Mouse (Mus musculus): Measurements from ENCODE around the gene Cdc14a. TPM values are rescaled to one million over a fixed set of nuclear protein-coding genes. Genes with fewer than 3 reads are reported as not detected.

The Cdc14a gene
- polyA plus RNA-seq, 1 experiment from 2014 or later: 16.0 TPM

- Histone ChIP-seq H3K27ac (no peak overlapping the region), H3K4me1 (replicated peaks) (no peaks in the 10 kb centered on the region), H3K4me2 (no peak overlapping the region), H3K9ac (replicated peaks) (no peak overlapping the region), H3K36me3 (no peaks in the 10 kb centered on the region), H3K27me3 (no peaks in the 10 kb centered on the region), H3K9me3 (no peaks in the 10 kb centered on the region), H3K4me3 (replicated peaks) (no peak overlapping the region)
- WGBS: 76% methylated on average over 4 of the region's 4 CpGs
- no peak for ATAC-seq (ENCODE audit: insufficient number of reproducible peaks, insufficient read depth, low FRiP score, low TSS enrichment, low read depth)
Measured at GRCm38 (mm10) chr3:116236856-116237255, 187.0 kb downstream of the Cdc14a start.

DNA sequence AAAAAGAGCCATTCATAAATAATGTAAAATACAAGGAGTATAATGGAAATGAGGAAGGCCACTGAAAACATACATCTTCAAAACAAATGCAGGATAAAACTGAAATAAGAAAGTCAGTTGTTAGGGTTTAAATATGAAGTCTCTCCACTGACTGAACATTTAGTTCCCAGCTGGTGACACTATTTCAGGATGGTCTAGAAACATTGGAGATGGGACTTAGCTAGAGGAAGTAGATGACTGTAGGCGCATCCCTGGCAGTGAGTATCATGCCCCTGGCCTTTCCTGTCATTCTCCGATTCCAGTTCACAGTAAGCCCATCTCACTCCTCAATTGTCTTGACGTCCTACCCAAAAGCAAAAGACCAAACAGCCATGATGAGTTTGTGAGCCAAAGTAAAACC, 190.3 kb downstream of the Cdc14a start:
- Histone ChIP-seq H3K27ac (no peak overlapping the region), H3K9me3 (no peaks in the 10 kb centered on the region), H3K4me3 (replicated peaks) (no peak overlapping the region), H3K27me3 (no peaks in the 10 kb centered on the region), H3K4me1 (replicated peaks) (peaks cover 9% of the 10 kb centered on the region), H3K4me2 (no peak overlapping the region), H3K9ac (replicated peaks) (no peak overlapping the region), H3K36me3 (no peaks in the 10 kb centered on the region)
- 91% methylated on average over 3 of the region's 3 CpGs for WGBS
- ATAC-seq (ENCODE audit: insufficient number of reproducible peaks, insufficient read depth, low FRiP score, low TSS enrichment, low read depth): no peak

DNA sequence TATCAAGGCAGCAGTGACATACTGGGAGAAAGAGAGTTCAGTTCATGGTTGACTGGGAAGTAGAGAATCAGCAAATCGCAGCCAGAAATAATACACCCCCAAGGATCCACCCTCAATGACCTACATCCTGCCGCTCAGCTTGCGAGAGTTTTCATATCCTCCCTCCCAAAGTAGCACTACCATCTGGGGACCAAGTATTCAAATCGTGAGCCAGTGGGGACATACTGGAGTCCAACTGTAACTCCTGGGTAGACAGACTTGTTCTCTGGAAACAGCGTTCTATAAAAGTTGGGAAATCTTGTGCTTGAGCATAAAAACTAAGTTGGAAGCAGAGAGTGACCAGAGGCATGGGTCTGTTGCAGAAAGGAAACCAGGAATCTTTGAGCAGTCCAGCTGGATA, 191.1 kb downstream of the Cdc14a start:
- Histone ChIP-seq H3K27ac (no peak overlapping the region), H3K9ac (replicated peaks) (no peak overlapping the region), H3K4me1 (replicated peaks) (peaks cover 17% of the 10 kb centered on the region), H3K4me3 (replicated peaks) (no peak overlapping the region), H3K36me3 (no peaks in the 10 kb centered on the region), H3K4me2 (no peak overlapping the region), H3K27me3 (no peaks in the 10 kb centered on the region), H3K9me3 (no peaks in the 10 kb centered on the region)
- 80% methylated on average over 5 of the region's 5 CpGs for WGBS
- no peak for ATAC-seq (ENCODE audit: insufficient number of reproducible peaks, insufficient read depth, low FRiP score, low TSS enrichment, low read depth)

DNA sequence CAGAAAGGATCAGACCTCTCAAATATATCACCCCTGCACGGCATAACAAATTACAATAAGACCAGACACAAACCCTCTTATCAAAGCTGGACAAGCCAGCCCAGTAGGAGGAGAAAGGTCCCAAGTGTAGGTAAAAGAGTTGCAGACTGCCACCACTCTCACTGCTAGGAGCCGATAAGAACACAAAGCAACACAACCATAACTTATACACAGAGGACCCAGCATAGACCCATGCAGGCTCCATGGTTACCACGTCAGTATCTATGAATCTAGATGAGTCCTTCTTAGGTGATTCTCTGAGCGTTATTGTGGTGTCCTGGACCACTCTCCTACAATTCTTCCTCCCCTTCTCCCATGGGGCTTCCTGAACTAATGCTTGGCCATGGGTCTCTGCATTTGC, 194.5 kb downstream of the Cdc14a start:
- no peak for ATAC-seq (ENCODE audit: insufficient number of reproducible peaks, insufficient read depth, low FRiP score, low TSS enrichment, low read depth)
- Histone ChIP-seq H3K27ac (no peak overlapping the region), H3K4me3 (replicated peaks) (no peak overlapping the region), H3K4me2 (no peak overlapping the region), H3K4me1 (replicated peaks) (peaks cover 19% of the 10 kb centered on the region), H3K36me3 (no peaks in the 10 kb centered on the region), H3K9me3 (no peaks in the 10 kb centered on the region), H3K27me3 (no peaks in the 10 kb centered on the region), H3K9ac (replicated peaks) (no peak overlapping the region)
- WGBS: 85% methylated on average over 4 of the region's 4 CpGs

DNA sequence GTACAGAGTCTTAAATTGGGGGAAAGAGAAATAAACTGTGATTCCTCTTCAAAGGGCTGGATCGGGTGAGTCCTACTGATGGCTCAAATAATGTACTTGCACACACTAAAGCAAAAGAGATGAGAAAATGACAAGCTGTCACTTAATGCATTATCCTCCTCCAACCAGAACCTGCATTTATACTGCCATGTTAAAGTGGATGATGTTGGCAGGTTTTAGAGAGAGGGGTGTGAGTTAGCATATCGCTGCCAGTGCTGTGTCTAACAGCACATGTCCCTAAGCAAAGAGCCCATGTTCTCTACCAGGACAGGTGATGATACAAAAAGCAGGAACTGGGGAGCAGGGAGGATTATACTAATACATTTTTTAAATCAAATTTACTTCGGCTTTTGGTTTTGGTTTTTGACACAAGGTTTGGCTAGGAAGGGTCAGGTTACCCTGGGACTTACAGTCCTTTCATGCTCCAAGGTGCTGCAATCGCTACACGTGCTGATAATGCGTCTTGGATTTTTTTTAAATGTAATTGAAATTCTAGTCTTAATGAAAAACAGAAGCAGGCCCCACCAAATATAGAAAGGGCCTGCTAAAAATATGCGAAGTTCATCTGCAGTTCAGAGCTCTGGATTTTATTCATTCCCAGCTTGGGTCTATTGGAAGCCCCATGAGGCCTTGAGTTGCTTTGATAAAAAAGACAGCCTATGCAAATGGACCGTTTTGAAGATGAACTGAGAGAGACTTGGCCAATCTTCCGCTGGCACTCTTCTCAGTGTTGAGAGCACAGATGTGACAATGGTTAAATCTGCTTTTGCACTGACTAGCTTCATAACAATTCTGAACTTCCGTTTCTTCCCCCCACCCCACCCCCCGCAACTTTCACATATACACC, 195.2 kb downstream of the Cdc14a start:
- H3K4me1 ChIP-seq (replicated peaks): peaks cover 19% of the 10 kb centered on the region
- WGBS: 41% methylated on average over 11 of the region's 11 CpGs
- no peak overlapping the region for H3K9ac ChIP-seq (replicated peaks)
- no peaks in the 10 kb centered on the region for H3K27me3 ChIP-seq
- ATAC-seq (ENCODE audit: insufficient number of reproducible peaks, insufficient read depth, low FRiP score, low TSS enrichment, low read depth): peak; percentile 39; the same call in 1 of the 2 replicates
- H3K4me2 ChIP-seq: no peak overlapping the region
- no peaks in the 10 kb centered on the region for H3K9me3 ChIP-seq
- H3K36me3 ChIP-seq: no peaks in the 10 kb centered on the region
- H3K4me3 ChIP-seq (replicated peaks): no peak overlapping the region
- H3K27ac ChIP-seq: 0 out of 2 replicates have a peak overlapping the region, but pooled peaks have one; percentile 35

- no peak for ATAC-seq (ENCODE audit: insufficient number of reproducible peaks, insufficient read depth, low FRiP score, low TSS enrichment, low read depth)
- H3K9me3 ChIP-seq: no peaks in the 10 kb centered on the region
- WGBS: 61% methylated on average over 5 of the region's 5 CpGs
- H3K4me2 ChIP-seq: no peak overlapping the region
- H3K9ac ChIP-seq (replicated peaks): no peak overlapping the region
- H3K27me3 ChIP-seq: no peaks in the 10 kb centered on the region
- H3K4me3 ChIP-seq (replicated peaks): no peak overlapping the region
- H3K4me1 ChIP-seq (replicated peaks): peaks cover 19% of the 10 kb centered on the region
- H3K36me3 ChIP-seq: no peaks in the 10 kb centered on the region
- no peak overlapping the region for H3K27ac ChIP-seq
Measured at GRCm38 (mm10) chr3:116227383-116227782, 196.4 kb downstream of the Cdc14a start.

DNA sequence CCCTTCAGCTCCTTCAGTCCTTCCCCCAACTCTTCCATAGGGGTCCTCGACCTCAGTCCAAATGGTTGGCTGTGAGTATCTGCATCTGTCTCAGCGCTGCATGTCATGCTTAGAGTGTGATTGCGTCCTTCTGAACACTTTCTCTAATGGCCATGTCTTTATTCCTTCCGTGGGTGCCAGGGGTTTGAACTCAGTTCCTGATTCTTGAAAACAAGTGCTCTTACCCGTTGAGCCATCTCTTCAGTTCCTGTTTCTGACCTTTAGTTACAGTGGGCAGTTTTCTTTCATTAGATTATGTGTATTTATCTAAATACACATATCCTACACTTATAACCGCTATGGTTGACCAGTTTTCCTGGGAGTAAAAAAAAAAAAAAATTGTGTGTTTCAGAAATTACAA, 196.9 kb downstream of the Cdc14a start:
- no peak for ATAC-seq (ENCODE audit: insufficient number of reproducible peaks, insufficient read depth, low FRiP score, low TSS enrichment, low read depth)
- Histone ChIP-seq H3K4me2 (no peak overlapping the region), H3K9me3 (no peaks in the 10 kb centered on the region), H3K27me3 (no peaks in the 10 kb centered on the region), H3K27ac (no peak overlapping the region), H3K4me3 (replicated peaks) (no peak overlapping the region), H3K9ac (replicated peaks) (no peak overlapping the region), H3K4me1 (replicated peaks) (peaks cover 19% of the 10 kb centered on the region), H3K36me3 (no peaks in the 10 kb centered on the region)
- WGBS: 87% methylated on average over 6 of the region's 6 CpGs

Other genes with a start within 250 kb of the Cdc14a start
- gene Gpr88, start 170.5 kb downstream of the Cdc14a start, polyA plus RNA-seq (2016; fragmentation: Nextera tagmentation; extraction: Ambion mirVana): 1.2 and 1.8 TPM in 2 replicates
- gene Rtca, start 84.2 kb upstream of the Cdc14a start, polyA plus RNA-seq (2016; fragmentation: Nextera tagmentation; extraction: Ambion mirVana): 81.4 and 89.9 TPM in 2 replicates
- gene Dbt, start 89.0 kb upstream of the Cdc14a start, polyA plus RNA-seq (2016; fragmentation: Nextera tagmentation; extraction: Ambion mirVana): 15.1 and 15.5 TPM in 2 replicates
- 0.31 and 0.87 TPM in 2 replicates for gene Lrrc39, start 138.9 kb upstream of the Cdc14a start, polyA plus RNA-seq (2016; fragmentation: Nextera tagmentation; extraction: Ambion mirVana)
- gene Sass6, start 170.9 kb upstream of the Cdc14a start, polyA plus RNA-seq (2016; fragmentation: Nextera tagmentation; extraction: Ambion mirVana): 34.2 and 35.2 TPM in 2 replicates
- 34.1 and 38.8 TPM in 2 replicates for gene Trmt13, start 190.6 kb upstream of the Cdc14a start, polyA plus RNA-seq (2016; fragmentation: Nextera tagmentation; extraction: Ambion mirVana)
- gene Mfsd14a, start 238.6 kb upstream of the Cdc14a start, polyA plus RNA-seq (2016; fragmentation: Nextera tagmentation; extraction: Ambion mirVana): 84.7 and 88.4 TPM in 2 replicates

Data from limb, embryonic 12.5 days (tissue).